Mouse (Mus musculus) adrenal gland, adult 18-20 months (tissue): ENCODE results near the gene Alg12. TPM values are rescaled to one million over a fixed set of nuclear protein-coding genes. Genes with fewer than 3 reads are reported as not detected.
A peak's percentile ranks its signal among the peaks of the same experiment; 100 is the strongest.

Experiments
- DNase-seq, 2 experiments: peaks; one replicate each; pipeline ENCODE4 v3.0.0; 2021 to 2022; ENCODE audit warnings: low spot score in 2 of 2
- long read RNA-seq, 2 experiments: library from polyadenylated mRNA; stranded (forward); transcript quantifications; one replicate each; pipeline ENCODE4 v2.0.0; 2021
- total RNA-seq, 2 experiments: library from RNA; stranded (reverse); gene quantifications; 1 replicate in 1 of 2; 2 replicates in 1 of 2; pipeline ENCODE4 v1.2.3; 2021

Gene Alg12
- total RNA-seq = 10 to 100 TPM; 14.4 to 15.2 TPM
- long read RNA-seq, experiment 1, transcript Alg12-204 (10 exons, 2,130 nt) = major isoform, 9 of 11 reads
- long read RNA-seq, experiment 1, partial matches to known transcripts = 0 of 11 reads
- long read RNA-seq, experiment 1, other reads (novel, unspliced or antisense) = 2 of 11 reads
- long read RNA-seq, experiment 2, transcript Alg12-204 (10 exons, 2,130 nt) = major isoform, 17 of 27 reads
- long read RNA-seq, experiment 2, partial matches to known transcripts = 7 of 27 reads
- long read RNA-seq, experiment 2, other reads (novel, unspliced or antisense) = 2 of 27 reads

DNA sequence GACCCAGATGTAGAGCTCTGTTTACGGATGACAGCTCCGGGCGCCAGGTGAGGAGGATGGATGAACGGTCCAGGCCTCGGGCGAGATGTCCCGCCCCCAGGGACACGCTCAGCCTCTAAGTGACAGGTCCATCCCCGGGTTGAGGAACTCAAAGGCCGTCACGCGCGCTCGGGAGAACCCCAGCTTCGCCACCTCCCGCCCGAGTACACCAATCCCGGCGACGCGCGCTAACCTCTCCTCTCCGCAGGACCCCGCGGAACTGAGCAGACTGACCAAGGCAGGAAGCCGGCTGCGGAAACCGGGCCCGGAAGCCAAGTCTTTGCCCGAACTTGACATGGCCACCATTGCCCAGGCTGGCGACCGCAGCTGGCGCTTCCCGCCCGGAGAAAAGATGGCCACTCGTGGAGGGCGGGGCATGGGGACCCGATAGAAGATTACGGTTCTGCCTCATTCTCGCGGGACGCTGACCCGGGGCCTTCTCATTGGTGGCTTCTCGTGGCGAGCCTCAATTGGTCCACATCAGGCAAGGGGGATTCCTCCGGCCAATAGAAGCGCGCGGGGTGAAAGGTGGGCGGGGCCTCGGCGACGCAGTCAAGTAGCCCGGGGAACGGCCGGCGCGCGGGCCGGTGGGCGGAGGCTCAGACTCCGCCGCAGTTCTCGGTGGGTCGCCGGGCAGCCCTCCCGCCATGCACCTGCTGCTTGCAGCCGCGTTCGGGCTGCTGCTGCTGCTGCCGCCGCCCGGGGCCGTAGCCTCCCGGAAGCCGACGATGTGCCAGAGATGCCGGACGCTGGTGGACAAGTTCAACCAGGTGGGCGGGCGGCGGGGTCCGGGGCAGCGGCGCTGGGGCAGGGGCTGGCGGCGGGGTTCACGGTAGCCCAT, at the start of gene Alg12, which contains the start of gene Creld2:
TSS of gene Alg12 (minus strand) at position 293 of the 880 bp plus-strand sequence.
TSS of gene Creld2 (plus strand) at position 621 of the 880 bp plus-strand sequence.
- peak; percentile 95 to 97 for DNase-seq

DNA sequence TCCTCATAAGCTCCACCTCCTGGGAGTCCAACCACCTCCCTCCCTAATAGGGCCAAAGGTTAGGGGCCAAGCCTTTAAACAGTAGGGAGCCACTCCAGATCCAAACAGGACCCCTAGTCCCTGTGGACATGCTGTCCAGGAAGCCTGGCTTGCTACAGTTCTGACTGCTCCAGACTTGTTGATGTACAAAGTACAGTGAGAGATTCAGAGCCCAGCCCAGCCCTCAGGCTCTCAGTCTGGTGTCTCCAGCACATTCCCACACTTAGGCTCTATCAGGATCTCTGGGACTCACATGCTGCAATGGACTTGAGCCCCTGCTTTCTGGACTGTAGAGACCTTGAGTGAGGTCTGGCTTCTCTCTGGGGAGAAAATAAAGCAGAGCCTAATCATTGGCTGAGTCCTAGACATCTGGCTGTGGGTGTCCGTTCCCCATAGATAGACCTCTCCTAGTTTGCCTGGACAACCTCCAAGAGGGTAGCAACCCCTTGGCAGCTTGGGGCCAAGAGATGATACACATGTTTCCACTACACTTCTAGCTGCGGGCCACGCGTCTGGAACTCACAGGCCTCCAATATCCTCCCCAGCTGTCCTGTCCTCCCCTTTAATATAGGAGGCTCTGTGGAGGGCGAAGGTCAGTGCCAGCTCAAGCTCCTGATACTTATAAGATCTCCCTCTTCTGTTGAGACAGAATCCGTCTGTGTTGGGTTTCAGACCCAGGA, 49.1 kb upstream of the Alg12 start:
- DNase-seq = no peak

- peak in 1 of 2 experiments; percentile 51 for DNase-seq
Observed at GRCm38 (mm10) chr15:88867368-88868023, 48.4 kb upstream of the Alg12 start.

DNA sequence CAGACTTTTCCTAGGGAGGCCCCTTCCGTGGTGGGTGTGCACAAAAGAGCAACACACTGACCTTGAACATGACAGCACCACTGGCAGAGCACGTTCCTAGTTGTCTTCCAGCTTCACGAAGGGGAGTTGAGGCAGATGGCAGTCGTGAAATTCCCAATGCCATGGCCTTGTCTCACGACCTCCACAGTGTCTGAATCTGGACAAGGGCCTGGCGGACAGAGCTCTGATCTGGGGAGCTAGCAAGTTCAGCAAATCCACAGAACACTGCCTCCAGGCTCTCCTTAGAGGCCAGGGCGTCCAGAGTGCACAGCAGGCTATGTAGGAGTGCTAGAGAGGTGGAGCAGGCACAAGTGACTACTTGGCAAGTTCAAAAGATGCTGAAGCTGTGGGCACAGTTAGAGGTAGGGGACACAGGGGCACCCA, 47.8 kb upstream of the Alg12 start:
- peak in 1 of 2 experiments; percentile 37 for DNase-seq

GRCm38 (mm10) chr15:88865888-88866695, 47.0 kb upstream of the Alg12 start:
- DNase-seq = no peak

DNA sequence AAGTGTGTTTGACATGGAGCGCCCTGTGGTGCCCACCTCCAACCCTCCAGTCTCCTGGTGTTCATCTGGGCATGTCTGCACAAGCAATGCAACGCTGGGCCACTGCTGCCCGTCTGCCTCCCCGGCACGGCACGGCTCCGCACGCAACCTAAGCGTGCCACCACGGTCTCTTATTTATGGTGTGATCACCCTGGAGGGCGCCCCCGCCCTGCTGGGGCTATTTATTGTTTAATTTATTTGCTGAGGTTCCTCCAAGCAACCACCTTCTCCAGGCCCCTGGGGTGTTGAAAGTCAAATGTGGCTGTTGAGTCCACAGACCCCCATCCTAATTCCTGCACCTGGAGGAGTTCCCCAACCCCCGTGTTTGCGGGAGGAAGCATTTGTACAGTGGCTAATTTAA, 45.9 kb upstream of the Alg12 start:
- DNase-seq = no peak

GRCm38 (mm10) chr15:88864270-88865030, 45.3 kb upstream of the Alg12 start:
- DNase-seq = peak in 1 of 2 experiments; percentile 48

- DNase-seq = peak; percentile 81
Observed at GRCm38 (mm10) chr15:88863695-88864231, 44.6 kb upstream of the Alg12 start.

DNA sequence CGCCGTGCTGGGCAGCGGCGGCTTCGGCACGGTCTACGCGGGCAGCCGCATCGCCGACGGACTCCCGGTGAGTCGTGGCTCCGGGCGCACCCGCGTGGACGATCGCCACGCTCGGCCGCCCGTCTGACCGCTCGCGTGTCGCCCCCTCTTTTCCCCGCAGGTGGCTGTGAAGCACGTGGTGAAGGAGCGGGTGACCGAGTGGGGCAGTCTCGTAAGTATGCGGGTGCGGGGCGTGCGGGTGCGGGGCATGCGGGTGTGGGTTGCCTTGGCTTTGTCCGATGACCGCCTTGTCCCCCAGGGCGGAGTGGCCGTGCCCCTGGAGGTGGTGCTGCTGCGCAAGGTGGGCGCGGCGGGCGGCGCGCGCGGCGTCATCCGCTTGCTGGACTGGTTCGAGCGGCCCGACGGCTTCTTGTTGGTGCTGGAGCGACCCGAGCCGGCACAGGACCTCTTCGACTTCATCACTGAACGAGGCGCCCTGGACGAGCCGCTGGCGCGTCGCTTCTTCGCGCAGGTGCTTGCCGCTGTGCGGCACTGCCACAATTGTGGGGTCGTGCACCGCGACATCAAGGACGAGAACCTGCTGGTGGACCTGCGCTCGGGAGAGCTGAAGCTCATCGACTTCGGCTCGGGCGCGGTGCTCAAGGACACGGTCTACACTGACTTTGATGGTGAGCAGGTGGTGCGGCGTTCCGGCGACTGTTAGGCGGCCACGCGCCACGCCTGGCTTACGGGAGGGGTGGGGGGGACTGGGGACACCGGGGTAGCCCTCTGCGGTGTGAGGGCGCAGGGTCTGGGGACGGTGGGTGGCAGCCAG, 44.0 kb upstream of the Alg12 start:
- DNase-seq = peak; percentile 62 to 66

DNA sequence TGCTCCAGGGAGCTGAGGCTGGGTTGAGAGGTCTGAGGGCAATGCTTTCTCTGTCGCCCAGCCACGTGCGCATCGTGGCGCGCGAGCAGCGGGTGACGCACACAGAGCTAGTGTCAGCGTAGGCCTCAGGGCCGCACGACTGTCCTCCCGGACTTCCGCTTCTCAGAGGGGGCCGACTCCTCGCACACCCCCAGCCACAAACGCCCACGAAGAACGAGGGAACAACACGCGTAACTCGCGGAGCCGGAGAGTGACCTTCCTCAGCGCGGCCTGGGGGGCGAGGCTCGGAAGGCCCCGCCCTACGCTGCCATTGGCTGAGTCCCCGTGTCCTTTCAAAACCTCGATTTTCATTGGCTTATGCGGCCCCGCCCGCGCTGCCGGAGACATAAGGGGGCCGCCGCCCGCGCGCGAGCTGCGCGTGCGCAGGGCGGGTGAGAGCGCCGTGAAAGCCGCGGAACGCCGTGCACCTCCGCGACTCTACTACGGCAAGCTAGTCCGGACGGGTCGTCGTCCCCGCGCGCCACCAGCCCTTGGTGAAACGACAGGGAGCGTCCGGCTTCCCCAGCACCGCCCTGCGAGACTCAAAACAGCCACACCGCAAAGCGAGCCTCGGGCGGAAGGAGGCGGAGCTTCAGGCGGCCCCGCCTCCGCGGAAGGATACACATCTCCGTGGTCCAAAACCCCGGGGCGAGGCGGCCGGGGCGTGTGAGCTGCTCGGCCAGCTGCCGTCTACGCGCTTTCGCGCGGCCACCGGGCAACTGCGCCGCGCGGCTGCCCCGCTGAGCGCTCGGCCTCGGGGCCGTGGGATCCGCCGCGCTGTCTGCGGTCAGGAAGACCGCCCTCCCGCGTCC, 42.9 kb upstream of the Alg12 start, which contains the start of gene Pim3:
TSS of gene Pim3 (plus strand) at position 415 of the 851 bp plus-strand sequence.
- DNase-seq = peak; percentile 99

DNA sequence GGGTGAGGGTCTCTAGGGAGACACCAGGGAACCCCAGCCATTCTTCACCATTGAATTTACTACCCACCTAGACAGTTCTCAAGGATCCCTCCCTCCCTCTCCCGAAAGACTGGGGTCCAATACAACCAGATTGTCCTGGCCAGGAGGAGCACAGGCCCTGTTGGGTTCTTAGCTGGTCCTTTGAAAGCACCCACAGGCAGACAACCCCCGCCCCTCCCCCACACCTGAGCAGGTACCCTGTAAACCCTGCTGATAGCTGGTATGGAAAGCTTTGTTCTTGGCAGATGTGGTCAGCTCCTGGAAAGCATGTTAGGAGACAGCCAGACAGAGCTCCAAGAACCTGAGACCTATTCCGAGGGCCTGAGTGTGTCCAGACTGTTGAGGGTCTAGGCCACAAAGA, 41.7 kb upstream of the Alg12 start:
- DNase-seq = no peak

DNA sequence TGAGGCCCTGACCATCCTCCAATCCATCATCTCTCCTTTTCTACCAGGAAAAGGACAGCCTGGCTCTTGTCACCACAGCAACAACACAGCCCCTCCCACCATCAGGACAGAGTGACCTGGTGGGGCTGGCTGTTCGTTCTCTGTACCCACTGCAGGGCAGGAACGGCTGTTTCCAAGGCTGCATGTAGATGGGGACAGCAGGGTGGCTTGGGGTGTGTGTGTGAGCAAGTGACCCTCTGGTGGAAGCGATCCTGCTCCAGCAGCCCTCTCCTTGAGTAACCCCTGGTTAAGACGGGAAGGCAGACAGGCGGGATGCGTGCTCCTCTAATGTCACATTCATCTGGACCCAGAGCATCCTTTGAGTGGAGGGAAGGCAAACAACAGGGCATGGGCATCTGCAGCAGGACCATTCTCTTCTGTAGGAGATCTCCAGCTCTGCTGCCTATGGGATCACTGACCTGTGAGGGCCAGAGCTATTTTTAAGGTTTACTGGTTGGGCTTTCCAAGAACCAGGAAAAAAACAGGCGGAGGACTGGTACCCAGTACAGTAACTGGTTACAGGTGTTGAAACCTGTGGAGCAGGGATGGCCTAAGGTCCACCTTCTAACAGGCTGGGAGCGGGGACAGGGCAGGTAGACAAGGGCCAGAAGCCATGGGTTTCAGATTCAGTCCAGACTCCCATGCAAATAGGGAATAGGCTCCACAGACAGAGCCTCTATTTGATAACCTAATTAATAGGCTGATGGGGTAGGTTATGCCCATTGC, 40.3 kb upstream of the Alg12 start:
- no peak for DNase-seq

GRCm38 (mm10) chr15:88858707-88859106, 39.6 kb upstream of the Alg12 start:
- DNase-seq = no peak

DNA sequence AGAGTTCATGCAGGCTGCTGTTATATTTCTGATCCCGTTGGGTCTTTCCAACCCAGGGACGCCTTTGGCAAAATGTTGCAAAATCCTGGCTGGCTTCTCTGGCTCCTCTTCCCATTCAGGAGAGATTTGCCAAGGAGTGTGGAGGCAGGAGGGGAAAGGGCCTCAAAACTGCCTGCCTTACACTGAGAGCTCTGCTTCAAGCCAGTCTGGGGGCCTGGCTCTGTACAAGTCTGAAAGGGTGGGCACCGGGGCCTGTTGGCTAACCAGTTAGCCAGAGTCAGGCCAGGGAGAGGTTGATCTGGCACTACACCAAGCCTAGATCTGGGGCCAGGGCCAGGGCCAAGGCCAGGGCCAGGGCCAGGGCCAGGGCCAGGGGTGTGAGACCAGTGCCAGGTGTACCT, 39.0 kb upstream of the Alg12 start:
- DNase-seq = no peak

DNA sequence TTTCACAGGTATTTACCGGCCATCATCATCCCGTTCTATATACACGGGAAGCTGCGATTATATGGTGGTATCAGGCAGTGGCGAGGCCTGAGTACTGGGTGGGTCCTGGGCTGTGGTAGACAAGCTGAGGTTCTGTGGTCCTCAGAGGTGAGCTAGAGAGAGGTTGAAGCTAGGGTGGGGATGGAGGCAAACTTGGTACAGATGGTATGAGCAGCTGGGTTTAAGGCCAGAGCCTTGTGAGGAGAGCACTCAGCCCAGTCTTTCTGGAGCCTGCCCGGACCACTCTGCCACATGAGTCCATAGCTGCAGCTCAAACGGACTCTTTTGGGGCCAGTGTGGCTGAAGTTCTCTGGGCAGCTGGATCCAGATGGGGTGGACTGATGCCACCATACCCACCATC, 38.2 kb upstream of the Alg12 start:
- no peak for DNase-seq

DNA sequence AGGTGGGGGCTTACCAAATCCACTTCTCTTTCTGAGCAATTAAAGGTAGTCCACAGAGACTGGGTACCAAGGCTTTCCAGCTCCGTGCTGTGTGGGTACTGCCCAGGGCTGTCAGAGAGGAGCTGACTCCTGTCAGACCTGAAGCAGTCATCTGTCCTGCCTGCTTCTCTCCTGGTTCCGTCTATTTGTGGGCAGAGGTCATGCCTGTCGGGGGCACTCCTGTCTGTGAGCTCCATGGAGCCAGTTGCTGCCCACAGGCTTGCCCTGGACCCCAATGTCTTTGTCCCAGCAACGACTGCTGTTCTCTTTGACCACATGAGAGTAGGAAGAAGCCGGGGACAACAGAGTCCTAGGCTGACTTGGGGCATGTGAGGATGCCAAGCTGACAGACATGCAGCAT, 37.5 kb upstream of the Alg12 start:
- no peak for DNase-seq
